Mouse (Mus musculus): Measurements from ENCODE around the gene March2.

- TF ChIP-seq CTCF (conservative IDR thresholded peaks at IDR 0.05; ENCODE audit: low read length) (no peak), NANOG (IDR thresholded peaks at IDR 0.05; ENCODE audit: borderline replicate concordance, low read length) (no peak)
Measured at GRCm38 (mm10) chr17:33756108-33756790, 37.8 kb upstream of the March2 start.

Data from E14TG2a.4 (cell line).